Mouse (Mus musculus) CD8-positive naive resting alpha-beta T cell, adult 57 days (primary cell): Measurements from ENCODE around the gene Gm5728. TPM values are rescaled to one million over a fixed set of nuclear protein-coding genes. Genes with fewer than 3 reads are reported as not detected.

Experiments
- total RNA-seq: library from RNA; stranded (reverse); gene quantifications from one replicate; pipeline ENCODE4 v1.2.4, GENCODE M21; 2023

The Gm5728 gene
- total RNA-seq: not detected

DNA sequence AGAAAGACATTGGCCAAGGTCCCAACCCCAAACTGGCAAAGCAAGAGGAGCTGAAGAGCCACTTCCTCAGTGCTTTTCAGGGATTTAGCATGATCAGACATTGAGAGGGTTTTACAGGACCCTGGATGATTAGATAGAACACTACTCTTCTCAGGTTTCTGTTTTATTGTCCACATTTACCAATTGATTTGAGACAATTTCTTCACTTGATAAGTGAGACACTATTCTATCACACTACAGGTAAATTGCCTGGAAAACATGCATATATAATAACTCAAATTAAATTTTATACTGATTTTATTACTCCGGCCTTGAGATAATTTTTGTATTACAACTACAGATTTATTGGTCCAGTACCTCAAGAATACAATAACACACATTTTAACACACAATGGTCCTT is at the start of gene Gm5728:
Gene Gm5728 (minus strand): TSS at position 101 of the 400 bp plus-strand sequence.

DNA sequence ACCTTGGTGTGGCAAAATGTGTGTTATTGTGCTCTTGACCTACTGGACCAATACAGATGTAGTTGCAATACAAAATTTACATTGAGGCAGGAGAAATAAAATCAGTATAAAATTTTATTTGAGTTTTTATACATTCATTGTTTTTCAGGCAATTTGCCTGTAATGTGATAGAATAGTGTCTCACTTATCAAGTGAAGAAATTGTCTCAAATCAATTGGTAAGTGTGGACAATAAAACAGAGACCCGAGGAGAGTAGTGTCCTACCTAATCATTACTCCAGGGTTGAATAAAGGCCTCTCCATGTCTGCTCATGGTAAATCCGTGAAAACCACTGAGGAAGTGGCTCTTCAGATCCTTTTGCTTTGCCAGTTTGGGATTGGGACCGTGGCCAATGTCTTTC is 42.4 kb upstream of the Gm5728 start, which contains the start of gene Vmn1r100:
Gene Vmn1r100 (plus strand): TSS at position 301 of the 400 bp plus-strand sequence.

DNA sequence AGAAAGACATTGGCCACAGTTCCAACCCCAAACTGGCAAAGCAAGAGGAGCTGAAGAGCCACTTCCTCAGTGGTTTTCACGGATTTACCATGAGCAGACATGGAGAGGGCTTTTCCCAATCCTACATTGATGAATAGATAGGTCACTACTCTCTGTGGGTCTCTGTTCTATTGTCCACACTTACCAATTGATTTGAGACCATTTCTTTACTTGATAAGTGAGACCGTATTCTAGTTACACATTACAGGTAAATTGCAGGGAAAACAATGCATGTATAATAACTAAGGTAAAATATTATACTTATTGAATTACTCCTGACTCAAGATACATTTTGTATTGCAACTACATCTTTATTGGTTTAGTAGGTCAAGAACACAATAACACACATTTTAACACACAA is 41.2 kb downstream of the Gm5728 start, which contains the start of gene Gm4133:
Gene Gm4133 (minus strand): TSS at position 101 of the 400 bp plus-strand sequence.

Other genes starting within 250 kb of the Gm5728 start
- gene Vmn1r93, start 236.3 kb downstream of the Gm5728 start, total RNA-seq: not detected
- not detected for gene Vmn1r94, start 207.0 kb downstream of the Gm5728 start, total RNA-seq
- gene Vmn1r95, start 181.7 kb downstream of the Gm5728 start, total RNA-seq: not detected
- gene Gm6164, start 169.8 kb downstream of the Gm5728 start, total RNA-seq: not detected
- not detected for gene Gm4498, start 141.6 kb downstream of the Gm5728 start, total RNA-seq
- not detected for gene Gm5890, start 112.6 kb downstream of the Gm5728 start, total RNA-seq
- gene Gm4133, start 41.3 kb downstream of the Gm5728 start, total RNA-seq: not detected
- gene Vmn1r100, start 42.5 kb upstream of the Gm5728 start, total RNA-seq: not detected
- gene Vmn1r101, start 67.2 kb upstream of the Gm5728 start, total RNA-seq: not detected
- not detected for gene Gm10670, start 99.5 kb upstream of the Gm5728 start, total RNA-seq
- gene Vmn1r103, start 135.1 kb upstream of the Gm5728 start, total RNA-seq: not detected
- gene Vmn1r104, start 158.4 kb upstream of the Gm5728 start, total RNA-seq: not detected
- gene Gm5726, start 170.3 kb upstream of the Gm5728 start, total RNA-seq: not detected
- not detected for gene Gm4141, start 200.8 kb upstream of the Gm5728 start, total RNA-seq
- not detected for gene Gm4513, start 223.6 kb upstream of the Gm5728 start, total RNA-seq